Mouse (Mus musculus) right cerebral cortex, postnatal 36 days (tissue): Measurements from ENCODE around the gene Rtn4r.
A peak's percentile ranks its signal among the peaks of the same experiment; 100 is the strongest.

Experiments used
- DNase-seq, 2 experiments: peaks; one replicate each; pipeline ENCODE4 v3.0.0; 2022; ENCODE audit warnings: low spot score in 2 of 2, mixed read lengths in 1 of 2

The Rtn4r gene

DNA sequence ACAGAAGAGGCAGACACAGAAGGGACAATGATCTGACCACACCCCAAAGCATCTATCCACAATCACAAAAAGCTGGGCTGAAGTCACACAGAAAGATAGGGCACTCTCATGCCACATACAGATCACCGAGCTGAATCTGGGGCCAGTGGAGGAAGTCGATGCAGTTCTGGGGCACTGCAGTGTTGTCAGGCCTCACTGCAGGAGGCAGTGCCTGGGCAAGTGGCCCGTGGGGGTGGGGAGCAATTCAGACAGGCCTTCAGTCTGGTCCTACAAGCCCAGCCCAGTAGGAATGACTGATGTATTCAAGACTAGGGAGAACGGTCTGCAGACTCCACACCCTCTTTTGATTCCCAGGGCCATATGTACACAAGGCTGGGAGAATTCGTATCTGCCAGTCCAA, 2.8 kb upstream of the Rtn4r start:
- no peak for DNase-seq

DNA sequence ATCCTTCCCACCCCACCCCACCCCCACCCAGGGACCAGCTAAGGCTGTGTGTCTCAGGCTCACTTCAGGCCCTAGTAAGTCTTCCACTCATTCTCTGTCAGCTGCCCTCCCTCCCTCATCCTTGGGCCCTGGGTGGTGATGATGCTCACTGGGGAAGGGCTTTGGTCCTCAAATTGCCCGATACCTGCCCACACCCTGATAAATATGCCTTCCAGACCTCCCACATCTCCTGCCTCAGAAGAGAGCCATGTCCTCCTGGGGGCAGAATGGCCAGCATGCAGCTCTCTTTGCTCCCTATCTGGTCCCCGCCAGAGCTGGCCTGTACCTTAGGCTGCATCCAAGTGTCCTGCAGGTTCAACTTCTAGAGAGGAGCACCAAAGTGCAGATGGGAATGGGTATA, 2.3 kb upstream of the Rtn4r start:
- DNase-seq = no peak

DNA sequence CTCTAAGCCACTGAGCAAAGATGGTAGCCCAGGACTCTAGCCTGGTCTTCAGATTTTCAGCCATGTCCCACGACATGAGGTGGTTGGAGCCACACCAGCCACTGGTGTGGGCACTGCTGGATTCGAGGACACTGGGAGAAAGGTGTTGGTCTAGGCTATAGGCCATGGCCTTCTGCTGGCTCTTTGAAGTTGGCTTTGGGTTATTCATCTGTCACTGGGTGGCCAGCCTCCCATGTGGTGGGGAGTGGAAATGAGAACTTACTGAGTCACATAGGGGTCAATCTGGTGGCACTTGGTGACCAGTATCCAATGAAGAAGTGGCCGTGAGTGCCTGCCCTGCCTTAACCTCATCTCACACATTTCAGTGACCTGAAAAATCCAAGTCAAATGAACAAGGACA, 1.2 kb upstream of the Rtn4r start:
- no peak for DNase-seq

DNA sequence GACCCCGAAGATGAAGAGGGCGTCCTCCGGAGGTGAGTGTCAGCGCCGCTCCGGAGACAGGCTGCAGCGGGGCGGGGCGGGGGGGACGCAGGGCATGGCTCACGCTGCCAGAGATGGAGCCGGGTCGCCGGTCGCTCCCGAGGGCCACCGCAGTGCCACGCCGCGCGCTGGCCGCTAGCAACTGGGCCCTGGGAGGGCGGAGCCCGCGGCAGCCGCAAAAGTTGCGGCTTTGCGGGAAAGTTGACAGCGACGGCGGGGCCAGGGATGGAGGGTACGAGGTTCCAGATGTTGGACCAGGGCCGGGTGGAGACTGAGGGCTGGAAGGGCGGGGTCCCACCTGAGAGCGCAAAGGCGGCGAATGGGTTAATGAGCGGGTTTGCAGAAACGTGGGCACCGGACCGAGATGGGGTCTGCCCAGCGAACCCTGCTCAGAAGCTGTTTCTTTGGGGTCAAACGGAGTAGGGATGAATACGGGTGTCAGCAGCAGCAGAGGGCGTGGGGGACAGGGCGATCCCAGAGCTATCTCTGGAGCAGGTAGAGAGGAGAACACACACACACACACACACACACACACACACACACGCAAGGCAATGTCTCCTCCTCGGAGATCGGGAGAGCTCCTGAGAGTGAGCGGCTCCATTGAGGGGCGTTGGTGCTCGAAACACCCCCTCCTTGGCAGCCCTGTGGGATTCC, 575 bp downstream of the Rtn4r start:
- DNase-seq = no peak

DNA sequence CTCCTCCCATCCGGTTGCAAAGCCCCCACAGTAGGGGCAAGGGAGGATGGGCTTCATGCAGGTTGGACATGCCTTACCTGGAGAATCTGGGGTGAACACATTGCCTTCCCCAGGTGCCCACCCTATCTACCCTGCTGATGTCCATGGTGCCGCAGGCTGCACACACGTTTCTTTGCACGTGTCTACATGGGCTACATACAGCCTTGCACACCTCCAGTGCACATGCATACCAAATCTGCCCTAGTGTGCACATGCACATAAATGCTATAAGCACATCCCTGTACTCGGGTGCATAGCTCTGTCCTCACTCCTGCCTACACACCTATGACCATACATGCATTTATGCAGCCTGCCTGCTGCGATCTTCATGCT, 1.1 kb downstream of the Rtn4r start:
- DNase-seq = no peak

DNA sequence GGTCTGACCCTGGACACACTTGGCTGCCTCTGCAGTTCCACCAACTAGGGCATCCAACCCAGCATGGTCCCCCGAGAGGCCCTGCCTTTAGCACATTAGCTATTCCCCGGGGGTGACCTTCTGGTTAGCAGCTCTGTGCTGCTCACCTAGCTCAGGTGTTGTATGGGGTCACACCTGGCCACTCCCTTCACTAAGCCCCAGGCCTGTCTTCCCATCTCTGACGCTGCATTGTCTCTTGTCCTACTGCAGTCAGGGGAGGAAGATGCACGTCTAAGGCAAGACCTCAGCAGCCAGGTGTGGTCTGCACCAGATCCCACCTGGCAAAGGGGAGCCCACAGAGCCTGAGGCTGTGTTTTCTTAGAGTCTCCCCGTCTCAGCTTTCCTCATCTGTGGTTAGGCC, 2.0 kb downstream of the Rtn4r start:
- DNase-seq = no peak

DNA sequence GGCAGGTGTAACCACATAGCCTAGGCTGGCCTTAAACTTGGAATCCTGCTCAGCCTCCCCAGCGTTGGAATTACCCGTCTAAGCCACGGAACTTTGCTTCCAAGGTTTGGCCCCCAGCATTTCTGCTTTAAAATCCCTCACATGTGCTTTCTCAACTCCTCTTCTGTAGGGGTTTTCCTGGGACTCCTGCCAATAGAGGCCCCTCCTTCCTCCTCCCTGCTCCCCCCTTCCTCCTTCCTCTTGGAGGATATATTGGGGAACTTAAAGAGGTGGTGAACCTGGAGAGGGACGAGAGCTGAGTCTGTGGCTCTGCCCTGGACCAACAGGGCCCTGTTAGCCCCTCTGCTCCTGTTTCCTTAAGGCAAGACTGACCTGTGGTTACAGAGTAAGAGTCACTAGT, 2.8 kb downstream of the Rtn4r start:
- no peak for DNase-seq

DNA sequence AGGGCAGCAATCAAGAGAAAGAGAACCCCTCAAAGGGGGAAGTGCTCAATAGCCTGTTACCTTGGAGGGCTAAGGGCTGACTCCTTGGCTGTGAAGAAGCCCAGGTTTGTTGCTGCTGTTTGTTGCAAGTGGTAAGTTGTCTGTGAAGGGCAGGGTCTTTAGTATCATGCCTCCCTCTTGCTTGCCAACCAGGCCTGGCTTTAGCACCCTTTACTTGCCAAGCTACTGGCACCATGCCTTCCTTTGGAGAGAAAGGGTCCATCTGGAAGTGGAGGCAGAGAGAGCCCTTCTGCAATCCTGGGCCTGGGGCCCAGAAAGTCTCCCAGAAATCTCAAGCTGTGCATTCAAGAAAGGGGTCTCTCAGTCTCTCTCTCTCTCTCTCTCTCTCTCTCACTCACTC, 3.3 kb downstream of the Rtn4r start:
- no peak for DNase-seq

DNA sequence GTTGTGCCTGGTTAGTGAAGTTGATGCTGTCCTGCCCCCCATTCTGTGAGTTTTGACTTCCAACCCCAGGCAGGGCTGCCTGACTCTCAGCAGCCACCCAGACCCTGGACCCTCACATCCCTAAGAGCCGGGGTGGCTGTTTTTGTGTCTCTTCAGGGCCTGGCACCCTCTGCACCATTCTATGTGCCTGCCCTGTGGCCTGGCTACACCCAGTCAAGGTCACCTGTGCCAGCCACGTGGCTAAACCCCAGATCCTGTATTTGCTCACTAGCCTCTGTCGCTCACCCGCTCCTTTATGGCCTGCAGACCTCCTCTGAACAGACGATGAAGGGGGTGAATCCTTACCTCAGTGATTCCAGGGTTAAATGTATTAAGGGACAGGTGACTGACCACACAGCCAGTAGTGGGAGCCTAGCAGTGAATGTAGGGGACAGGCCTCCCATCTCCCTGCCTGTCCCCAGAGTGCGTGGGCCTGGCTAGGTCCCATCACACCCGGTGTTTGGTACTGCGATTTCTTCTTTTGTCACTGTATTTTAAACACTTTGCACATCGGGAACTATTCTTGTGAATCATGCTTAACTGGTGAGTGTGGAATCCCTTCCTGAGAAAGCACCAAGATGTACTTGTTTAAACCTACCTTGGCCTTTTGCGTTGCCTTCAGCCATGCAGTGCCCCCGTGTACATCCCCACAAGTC, 4.0 kb downstream of the Rtn4r start:
- no peak for DNase-seq

DNA sequence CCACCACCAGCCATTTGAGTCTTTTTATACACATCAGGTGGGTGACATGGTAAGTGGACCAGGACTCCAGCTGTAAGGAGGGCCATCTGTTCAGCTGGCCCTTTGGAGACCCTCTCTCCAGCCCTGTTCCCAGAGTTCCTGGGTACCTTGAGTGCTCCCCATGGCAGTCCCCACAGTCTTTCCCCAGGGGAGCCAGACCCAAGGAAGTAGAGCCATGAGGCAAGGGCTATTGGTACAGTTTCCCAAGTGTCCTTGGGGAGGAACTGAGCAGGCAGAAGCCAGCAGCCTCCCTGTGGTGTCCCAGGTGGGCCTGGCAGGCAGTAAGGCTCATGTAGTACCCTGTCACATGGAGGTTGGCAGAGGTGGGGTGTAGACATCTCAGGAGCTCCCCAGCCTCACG, 4.6 kb downstream of the Rtn4r start:
- no peak for DNase-seq

DNA sequence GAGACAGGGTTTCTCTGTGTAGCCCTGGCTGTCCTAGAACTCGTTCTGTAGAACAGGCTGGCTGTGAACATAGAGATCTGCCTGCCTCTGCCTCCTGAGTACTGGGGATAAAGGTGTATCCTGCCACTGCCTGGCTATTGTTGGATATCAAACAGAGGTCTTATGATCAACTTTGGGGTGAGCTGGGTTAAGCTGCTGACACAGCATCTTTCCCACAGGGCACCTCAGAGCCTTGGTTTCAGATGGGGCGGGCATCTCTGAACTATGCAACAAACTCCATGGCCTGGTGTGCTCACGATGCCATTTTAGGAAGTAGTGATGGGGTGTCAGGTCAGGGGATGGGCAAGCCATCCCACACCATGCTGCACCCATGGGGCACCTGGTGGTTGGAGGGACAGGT, 5.1 kb downstream of the Rtn4r start:
- DNase-seq = no peak

DNA sequence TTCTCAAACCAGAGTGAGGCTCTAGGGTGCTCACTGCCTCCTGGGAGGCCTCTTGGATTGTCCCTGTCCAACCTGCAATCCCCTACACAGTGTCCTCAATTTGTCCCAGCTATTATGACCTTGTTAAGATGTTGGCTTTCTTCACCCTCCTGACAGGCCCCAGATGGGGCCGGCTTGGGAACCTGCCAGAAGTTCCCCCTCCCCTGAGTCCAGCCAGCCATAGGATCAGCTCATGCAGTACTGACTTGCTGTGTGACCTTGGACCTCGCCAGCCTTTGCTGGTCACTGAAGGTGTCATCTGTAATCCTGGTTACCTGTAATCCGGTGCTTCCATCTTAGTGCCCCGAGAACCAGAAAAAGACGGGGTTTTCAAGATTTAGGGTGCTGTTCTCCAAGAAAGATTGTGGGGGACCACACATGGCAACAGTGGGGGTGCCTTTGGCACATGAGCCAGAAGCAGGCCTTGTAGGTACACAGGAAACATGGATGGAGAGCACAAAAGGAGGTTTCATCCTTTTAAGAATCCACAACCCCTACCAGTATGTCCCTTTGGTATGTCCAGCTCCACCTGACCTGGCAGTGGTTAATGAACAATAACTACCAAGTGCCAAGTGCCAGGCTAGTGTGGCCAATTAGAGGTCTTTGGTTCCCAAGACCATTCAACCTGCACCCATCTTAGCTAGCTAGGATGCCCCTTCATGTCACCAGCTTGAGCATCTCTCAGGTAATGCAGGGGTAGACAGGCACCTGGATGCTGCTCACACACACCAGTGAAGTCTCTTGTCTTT, 5.9 kb downstream of the Rtn4r start:
- DNase-seq = no peak

DNA sequence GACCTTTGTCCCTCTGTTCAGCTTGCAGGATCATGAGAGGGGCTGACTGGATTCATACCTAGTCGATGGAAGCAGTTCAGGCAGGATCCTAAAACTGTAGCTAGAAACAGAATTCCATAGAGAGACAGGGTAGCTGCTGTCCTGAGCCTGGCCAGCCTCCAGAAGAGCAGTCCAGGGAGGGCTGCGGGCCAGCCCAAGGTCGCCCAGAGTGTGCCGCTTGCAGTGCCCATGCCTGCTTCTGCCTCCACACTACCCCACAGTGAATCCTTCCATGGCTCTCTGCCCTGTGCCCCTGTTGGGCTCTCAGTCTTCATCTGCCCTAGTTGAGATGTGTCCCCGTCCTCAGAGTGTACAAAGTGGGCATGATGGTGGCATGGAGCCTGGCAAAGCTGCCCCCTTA, 7.8 kb downstream of the Rtn4r start:
- no peak for DNase-seq

DNA sequence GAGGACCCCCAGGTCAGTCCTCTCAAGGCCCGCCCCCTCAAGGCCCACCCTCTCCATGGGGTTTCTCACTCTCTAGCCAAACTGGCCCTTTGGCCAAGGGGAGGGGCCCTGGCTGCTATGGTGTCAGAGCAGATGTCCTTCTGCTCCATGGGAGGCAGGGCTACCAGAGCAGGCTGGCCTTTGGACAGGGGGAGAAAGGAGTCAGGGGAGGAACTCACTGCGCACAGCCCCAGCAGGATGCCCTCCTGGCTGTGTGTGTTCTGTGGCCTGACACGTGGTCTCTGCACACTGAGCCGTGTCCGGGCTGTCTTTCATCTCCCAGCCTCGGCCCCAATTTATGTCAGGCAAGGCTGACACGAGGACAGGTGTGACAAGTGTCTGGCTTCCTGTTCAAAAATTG, 8.6 kb downstream of the Rtn4r start:
- no peak for DNase-seq

DNA sequence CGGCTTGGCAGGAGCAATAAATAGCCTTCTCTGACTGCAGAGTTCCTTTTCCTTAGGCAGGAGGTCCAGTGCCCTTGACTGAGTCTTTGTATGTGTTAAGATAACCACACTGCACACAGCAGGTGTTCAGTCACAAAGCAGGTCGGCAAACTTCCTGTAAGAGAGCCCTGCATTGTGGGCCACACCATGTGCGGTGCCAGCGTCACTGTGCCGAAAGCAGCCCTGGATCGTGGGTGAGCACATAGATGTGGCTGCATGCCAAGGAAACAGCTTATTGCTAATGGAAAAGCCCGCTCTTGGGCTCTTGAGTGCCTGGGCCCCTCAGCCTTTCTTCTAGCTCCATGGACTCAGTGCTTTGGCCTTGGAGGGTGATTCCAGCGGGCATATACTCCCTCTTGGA, 16.8 kb downstream of the Rtn4r start:
- DNase-seq = peak; percentile 78 to 88

DNA sequence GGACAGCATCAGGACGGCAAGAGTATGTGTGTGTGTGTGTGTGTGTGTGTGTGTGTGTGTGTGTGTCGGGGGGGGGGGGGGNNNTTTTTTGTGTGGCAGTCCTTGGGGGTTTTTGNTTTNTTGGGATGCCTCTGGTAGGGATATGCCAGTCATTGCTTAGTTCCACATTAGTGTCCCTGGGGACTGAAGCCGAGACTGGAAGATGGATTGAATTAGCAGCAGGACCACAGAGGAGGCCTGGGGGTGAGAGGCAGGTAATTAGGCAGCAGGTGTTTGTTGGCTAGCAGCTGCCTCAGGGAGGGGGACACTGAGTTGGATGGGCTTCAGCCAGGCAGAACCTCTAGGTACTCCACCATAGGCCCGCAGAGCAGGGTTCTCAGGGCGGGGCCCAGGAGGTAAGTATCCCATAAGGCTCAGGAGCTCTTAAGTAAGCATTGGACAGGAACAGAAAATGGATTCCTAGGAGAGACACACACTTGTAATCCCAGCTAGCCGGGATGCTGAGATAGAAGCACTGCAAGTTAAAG, 18.0 kb downstream of the Rtn4r start:
- no peak for DNase-seq

DNA sequence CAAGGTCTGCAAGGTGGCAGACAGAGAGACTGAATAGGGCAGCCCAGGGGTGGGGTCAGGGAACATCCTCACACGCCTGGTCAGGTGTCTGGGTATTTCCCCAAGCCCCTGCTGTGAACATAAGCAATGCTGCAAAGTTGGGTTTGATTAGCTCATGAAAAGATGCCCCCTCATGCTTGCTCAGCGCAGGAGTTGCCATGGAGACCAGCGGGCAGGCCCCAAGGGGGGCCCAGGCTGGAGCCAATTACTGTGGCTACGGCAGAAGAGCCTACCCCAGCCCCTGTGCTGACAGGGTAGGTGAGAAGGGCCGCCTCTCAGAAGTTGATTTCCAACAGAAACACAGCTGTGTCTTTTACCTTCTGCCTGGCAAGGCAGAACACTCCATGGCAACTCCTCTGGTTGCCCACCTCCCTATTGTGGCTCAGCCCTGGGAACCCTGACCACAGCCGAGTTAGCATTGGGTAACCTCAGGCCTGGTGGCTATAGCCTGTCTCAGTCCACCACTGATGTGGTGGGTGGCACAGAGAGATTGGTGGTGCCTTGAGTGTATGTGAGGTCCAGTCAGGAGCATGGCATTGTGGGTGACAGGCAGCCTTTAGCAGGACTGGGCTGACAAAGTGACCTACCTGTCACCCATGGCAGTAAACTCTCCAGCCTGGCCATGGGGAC, 20.9 kb downstream of the Rtn4r start:
- no peak for DNase-seq

DNA sequence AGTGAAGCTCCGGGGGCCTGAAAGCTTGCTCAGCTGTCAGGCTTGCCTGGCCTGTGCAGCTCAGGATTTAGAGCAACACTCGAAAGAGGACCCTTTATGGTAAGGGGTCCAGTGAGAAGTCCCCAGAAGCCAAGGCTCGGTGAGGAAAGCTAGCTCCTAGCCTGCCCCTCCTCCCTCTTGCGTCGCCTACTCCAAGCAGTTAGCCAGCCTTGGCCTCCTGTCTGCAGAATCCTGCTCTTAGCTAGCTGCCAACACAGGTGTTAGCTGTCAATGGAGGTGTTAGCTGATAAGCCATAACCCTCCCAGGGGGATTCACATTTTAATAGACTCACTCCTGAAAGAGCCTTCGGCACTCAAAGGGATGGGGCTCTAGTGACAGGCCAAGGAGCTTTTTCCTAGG, 21.8 kb downstream of the Rtn4r start:
- DNase-seq = no peak

DNA sequence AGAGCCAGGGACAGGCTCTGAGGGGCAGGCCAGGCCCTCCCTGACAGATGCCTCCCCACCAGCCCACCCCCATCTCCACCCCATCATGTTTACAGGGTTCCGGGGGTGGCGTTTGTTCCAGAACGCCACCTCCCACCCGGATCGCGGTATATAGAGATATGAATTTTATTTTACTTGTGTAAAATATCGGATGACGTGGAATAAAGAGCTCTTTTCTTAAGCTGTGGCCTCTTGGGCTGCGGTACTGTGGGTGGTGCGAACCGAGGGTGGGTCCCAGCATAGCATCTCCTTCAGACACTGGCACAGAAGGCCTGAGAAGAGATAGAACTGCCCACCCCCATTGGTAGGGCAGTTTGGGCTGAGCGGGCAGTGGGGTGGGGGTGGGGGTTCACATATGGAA, 24.7 kb downstream of the Rtn4r start:
- DNase-seq = peak; percentile 63 to 83

DNA sequence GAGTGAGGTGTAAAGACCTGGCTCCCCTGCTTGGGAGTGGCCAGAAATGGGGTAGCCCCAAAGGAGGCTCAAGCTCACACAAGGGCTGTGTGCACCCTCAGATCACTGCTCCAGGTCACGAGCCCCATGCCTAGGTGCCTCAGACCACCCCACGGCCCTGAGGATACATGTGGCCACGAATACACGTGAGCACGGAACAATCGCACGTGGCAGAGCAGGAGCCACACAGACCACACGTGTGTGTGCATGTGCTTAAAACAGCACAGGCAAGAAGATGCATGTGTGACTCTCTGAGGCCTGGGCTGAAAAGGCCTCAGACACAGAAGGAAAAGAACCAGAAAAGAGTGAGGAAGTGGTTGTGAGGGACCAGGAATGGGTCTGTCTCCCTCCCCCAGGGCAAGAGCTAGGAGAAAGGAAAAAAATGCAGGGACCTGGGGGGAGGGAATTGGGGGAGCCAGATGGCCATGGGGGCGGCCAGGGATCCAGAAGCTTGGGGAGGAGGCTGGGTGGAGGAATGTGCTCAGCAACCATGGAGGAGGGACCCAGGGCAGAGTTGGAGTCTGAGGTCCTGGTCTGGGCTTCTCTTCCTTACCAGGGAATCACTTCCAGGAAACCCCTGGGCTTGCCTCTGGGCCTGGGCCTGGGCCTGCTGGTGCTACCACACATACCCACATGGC, 25.5 kb downstream of the Rtn4r start:
- peak; percentile 55 to 67 for DNase-seq

DNA sequence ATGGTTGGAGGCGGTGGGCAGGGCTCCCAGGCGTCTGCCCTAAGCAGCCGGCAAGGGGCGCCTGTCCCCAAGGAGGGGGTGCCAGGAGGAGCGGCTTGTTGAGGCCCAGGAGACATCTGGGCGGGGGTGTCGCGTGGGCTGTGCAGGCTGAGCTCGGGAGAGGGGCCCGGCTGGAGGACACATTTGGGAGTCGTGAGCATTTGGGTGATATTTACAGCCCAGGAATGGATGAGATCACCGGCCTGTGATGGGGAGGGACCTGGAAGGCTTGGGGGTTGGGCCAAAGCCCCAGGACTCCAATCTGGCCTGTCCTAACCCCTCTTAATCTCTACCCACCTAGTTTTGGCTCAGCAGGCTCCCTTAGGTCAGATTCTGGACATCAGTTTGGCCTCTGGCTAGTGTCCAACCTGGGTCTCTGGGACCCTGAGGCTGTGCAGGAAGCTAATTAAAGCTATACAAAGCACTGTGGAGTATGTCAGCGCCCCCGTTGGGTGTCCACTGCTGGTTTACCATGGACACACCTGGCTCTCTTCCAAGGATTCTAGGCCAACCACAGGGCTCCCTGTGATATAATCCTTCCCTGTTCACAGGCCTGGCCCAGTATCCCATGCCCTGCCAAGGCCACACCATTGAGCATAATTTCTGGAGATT, 27.2 kb downstream of the Rtn4r start:
- peak; percentile 90 to 93 for DNase-seq
